In the genomic region with DNA sequence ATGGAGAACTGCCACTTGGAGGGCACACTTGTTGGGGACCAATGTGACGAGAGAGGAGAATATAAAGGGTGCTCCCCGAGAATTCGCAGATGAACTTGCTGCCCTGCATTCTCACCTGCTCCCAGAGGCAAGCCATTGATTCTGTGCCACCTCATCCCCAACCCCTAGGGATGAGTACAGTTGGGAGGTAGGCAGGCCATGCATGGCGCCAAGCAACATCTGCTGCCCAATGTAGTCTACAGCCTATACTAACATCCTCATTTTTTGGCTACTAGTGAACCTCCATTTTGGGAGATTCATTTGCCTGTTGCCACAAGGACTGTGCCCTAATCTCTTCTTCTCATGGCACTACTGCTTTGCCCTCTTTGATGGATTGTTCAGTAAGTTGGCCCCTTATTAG, we compare ENCODE assay signal across 34 mouse cellular contexts. TPM values are rescaled to one million over a fixed set of nuclear protein-coding genes. Genes with fewer than 3 reads are reported as not detected.
"Had no signal": no experiment of that assay in that cellular context is flagged by ENCODE, and none has a peak within 500 bp of the region (broad histone marks: within the 10 kb centered on the region; RNA-seq: fewer than 3 reads in every experiment).

No protein-coding gene starts in this region.

- H3K9ac ChIP-seq: heart, embryonic 12.5 days; heart, embryonic 13.5 days; heart, embryonic 15.5 days; hindbrain, embryonic 12.5 days; hindbrain, embryonic 13.5 days; hindbrain, embryonic 14.5 days; hindbrain, embryonic 15.5 days; intestine, embryonic 15.5 days; kidney, embryonic 15.5 days had no signal

- H3K4me3 ChIP-seq: heart, embryonic 12.5 days; heart, embryonic 13.5 days; heart, embryonic 15.5 days; hindbrain, embryonic 10.5 days; hindbrain, embryonic 12.5 days; hindbrain, embryonic 13.5 days; hindbrain, embryonic 15.5 days; intestine, embryonic 15.5 days; kidney, embryonic 15.5 days; layer of hippocampus, adult 2 months; left cerebral cortex, adult 2 months had no signal

- H3K4me1 ChIP-seq: heart, embryonic 12.5 days; heart, embryonic 13.5 days; heart, embryonic 15.5 days; hindbrain, embryonic 10.5 days; hindbrain, embryonic 12.5 days; hindbrain, embryonic 13.5 days; hindbrain, embryonic 15.5 days; intestine, embryonic 15.5 days; kidney, embryonic 15.5 days had no signal

- DNase-seq: heart, postnatal 10 days; heart, postnatal 36 days; kidney, adult 11 months; kidney, adult 18-20 months; kidney, adult 2 months; kidney, adult 8-10 months; kidney, adult 9 months; kidney, postnatal 10 days; kidney, postnatal 14 days; kidney, postnatal 25 days; kidney, postnatal 36 days; kidney, postnatal 4 days; layer of hippocampus, adult 9-11 months; layer of hippocampus, postnatal 36 days had no signal

- ATAC-seq: hindbrain, embryonic 16.5 days; hindbrain, postnatal 0 days; inflammation-experienced regulatory T-cells, adult 6 months; intestine, embryonic 15.5 days; intestine, embryonic 16.5 days; intestine, postnatal 0 days had no signal

- H3K36me3 ChIP-seq: heart, embryonic 12.5 days; heart, embryonic 13.5 days; heart, embryonic 15.5 days; hindbrain, embryonic 10.5 days; hindbrain, embryonic 12.5 days; hindbrain, embryonic 13.5 days; hindbrain, embryonic 15.5 days; intestine, embryonic 15.5 days; kidney, embryonic 15.5 days had no signal

- H3K27ac ChIP-seq: heart, embryonic 13.5 days; heart, embryonic 15.5 days; hindbrain, embryonic 10.5 days; hindbrain, embryonic 12.5 days; hindbrain, embryonic 13.5 days; hindbrain, embryonic 14.5 days; hindbrain, embryonic 15.5 days; hindbrain, postnatal 0 days; intestine, embryonic 15.5 days; kidney, embryonic 15.5 days; kidney, postnatal 0 days; layer of hippocampus, adult 2 months; left cerebral cortex, adult 2 months had no signal

- H3K4me2 ChIP-seq: heart, embryonic 11.5 days; heart, embryonic 12.5 days; heart, embryonic 13.5 days; heart, embryonic 15.5 days; hindbrain, embryonic 12.5 days; hindbrain, embryonic 13.5 days; hindbrain, embryonic 14.5 days; hindbrain, embryonic 15.5 days; intestine, embryonic 15.5 days; kidney, embryonic 15.5 days had no signal

- H3K9me3 ChIP-seq: intestine, embryonic 15.5 days; kidney, embryonic 15.5 days had no signal

- H3K27me3 ChIP-seq: heart, embryonic 12.5 days; heart, embryonic 13.5 days; heart, embryonic 15.5 days; hindbrain, embryonic 12.5 days; hindbrain, embryonic 13.5 days; hindbrain, embryonic 15.5 days; intestine, embryonic 15.5 days; kidney, embryonic 15.5 days had no signal

RNA-seq across cellular contexts. Expression of a gene that starts 59.5 kb away (rescaled TPM):
- total RNA-seq: hematopoietic stem cell, adult 5-6 weeks had no signal
- polyA plus RNA-seq: inflammation-experienced regulatory T-cells, adult 6 months had no signal
